Mouse (Mus musculus) liver, embryonic 11.5 days (tissue): ENCODE measurements around the gene Etv1. TPM values are rescaled to one million over a fixed set of nuclear protein-coding genes. Genes with fewer than 3 reads are reported as not detected.

ENCODE experiments used
- ATAC-seq: fragments of 200-750 bp; cut with Nextera tagmentation; replicated peaks from 2 replicates; pipeline ENCODE4 v1.8.0; 2017; ENCODE audit warnings: moderate number of reproducible peaks, mild to moderate bottlenecking, moderate TSS enrichment, moderate library complexity; ENCODE audit not compliant: low FRiP score
- DNase-seq: peaks from one replicate; pipeline ENCODE4 v3.0.0-alpha.2; 2017; ENCODE audit warnings: low spot score
- H3K27ac ChIP-seq: fragments of 300-500 bp; sonication (generic); 2 replicates; pipeline ENCODE4 v1.5.1; 2014; ENCODE audit warnings: mild to moderate bottlenecking, low read depth, low read length, control low read depth
- H3K27me3 ChIP-seq: fragments of 300-500 bp; sonication (generic); replicated peaks from 2 replicates; pipeline ENCODE4 v1.6.1; 2014; ENCODE audit warnings: low read length, mixed read lengths; ENCODE audit not compliant: control insufficient read depth, insufficient read depth
- H3K36me3 ChIP-seq: fragments of 300-500 bp; sonication (generic); 2 replicates; pipeline ENCODE4 v1.6.1; 2014; ENCODE audit warnings: mild to moderate bottlenecking, low read length, moderate library complexity, mixed read lengths; ENCODE audit not compliant: control insufficient read depth, insufficient read depth
- H3K4me1 ChIP-seq: fragments of 300-500 bp; sonication (generic); replicated peaks from 2 replicates; pipeline ENCODE4 v1.6.1; 2014; ENCODE audit warnings: low read length, mixed read lengths; ENCODE audit not compliant: control insufficient read depth, insufficient read depth
- H3K4me2 ChIP-seq: fragments of 300-500 bp; sonication (generic); 2 replicates; pipeline ENCODE4 v1.6.1; 2014; ENCODE audit warnings: mild to moderate bottlenecking, control low read depth, moderate library complexity
- H3K4me3 ChIP-seq: fragments of 300-500 bp; sonication (generic); 2 replicates; pipeline ENCODE4 v1.5.1; 2014; ENCODE audit warnings: low read depth, low read length, control low read depth
- H3K9ac ChIP-seq: fragments of 300-500 bp; sonication (generic); 2 replicates; pipeline ENCODE4 v1.6.1; 2014; ENCODE audit warnings: low read depth, low read length, control low read depth
- H3K9me3 ChIP-seq: fragments of 300-500 bp; sonication (generic); 2 replicates; pipeline ENCODE4 v1.6.1; 2016; ENCODE audit warnings: low read length, inconsistent platforms, mixed read lengths; ENCODE audit not compliant: control insufficient read depth
- WGBS: fragments of 180-500 bp; shearing (Covaris S2); extraction: QIAGEN DNeasy Blood & Tissue Kit; methylation state at CpG from one replicate; pipeline ENCODE4 v1.1.7; 2014; 5-methylcytosine and 5-hydroxymethylcytosine counted together
- polyA plus RNA-seq: library from polyadenylated mRNA; unstranded; fragments of >200 nt; fragmentation: Nextera tagmentation; extraction: Ambion mirVana; gene quantifications from 2 replicates; pipeline ENCODE4 v1.2.1, GENCODE M21; 2014

The Etv1 gene
- polyA plus RNA-seq, 1 experiment from 2014 or later: 4.9 TPM

- Histone ChIP-seq H3K36me3 (no peaks in the 10 kb centered on the region), H3K9ac (no peak overlapping the region), H3K9me3 (no peaks in the 10 kb centered on the region), H3K4me1 (no peaks in the 10 kb centered on the region), H3K4me2 (no peak overlapping the region), H3K4me3 (no peak overlapping the region), H3K27me3 (no peaks in the 10 kb centered on the region), H3K27ac (no peak overlapping the region)
- no peak for DNase-seq
- WGBS: 76% methylated on average over 2 of the region's 2 CpGs
- ATAC-seq: no peak
These were observed 14.5 kb downstream of the Etv1 start for GRCm38 (mm10) chr12:38793697-38794096.

DNA sequence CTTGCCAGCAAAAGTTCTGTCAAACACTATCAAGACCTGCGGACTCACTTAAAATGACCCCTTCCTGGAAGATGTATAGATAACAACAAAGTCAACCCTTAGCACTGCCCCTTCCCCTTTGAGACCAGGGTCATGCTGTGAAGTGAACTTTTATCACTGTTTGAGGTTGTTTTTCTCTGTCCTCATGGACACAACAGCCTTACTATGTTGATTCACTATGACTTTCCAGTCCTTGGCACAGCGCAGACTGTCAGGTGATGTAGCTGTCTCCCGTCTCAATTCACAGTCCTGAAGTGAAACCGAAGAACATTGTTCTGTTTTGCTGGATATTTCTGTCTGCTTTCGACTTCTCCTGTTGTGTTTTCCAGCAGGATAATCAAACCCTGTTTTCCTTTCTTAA is 27.9 kb downstream of the Etv1 start:
- Histone ChIP-seq H3K4me1 (no peaks in the 10 kb centered on the region), H3K36me3 (no peaks in the 10 kb centered on the region), H3K4me2 (no peak overlapping the region), H3K27ac (no peak overlapping the region), H3K27me3 (no peaks in the 10 kb centered on the region), H3K9ac (no peak overlapping the region), H3K4me3 (no peak overlapping the region), H3K9me3 (no peaks in the 10 kb centered on the region)
- 71% methylated on average over 5 of the region's 5 CpGs for WGBS
- no peak for DNase-seq
- no peak for ATAC-seq

DNA sequence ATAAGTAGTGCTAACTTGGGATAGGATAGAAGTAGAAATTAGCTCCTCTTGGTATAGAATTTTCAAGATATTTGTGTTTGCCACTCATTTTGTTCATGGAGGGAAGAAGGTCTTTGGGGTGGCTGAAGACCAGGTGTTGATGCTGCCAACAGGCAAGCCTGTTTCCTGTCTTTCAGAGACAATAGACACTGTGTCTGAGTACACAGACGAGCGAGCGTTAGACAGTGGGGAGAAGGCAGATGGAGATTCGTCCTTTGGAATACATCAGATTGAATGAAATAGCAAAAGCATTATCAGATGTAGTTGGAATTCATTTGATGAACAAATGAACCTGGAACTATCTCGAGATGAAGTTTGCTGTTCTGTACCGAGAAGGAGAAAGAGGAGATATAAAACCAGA is 33.2 kb downstream of the Etv1 start:
- no peak for DNase-seq
- H3K4me3 ChIP-seq: no peak overlapping the region
- no peaks in the 10 kb centered on the region for H3K27me3 ChIP-seq
- no peak overlapping the region for H3K27ac ChIP-seq
- H3K9ac ChIP-seq: no peak overlapping the region
- H3K36me3 ChIP-seq: no peaks in the 10 kb centered on the region
- WGBS: 71% methylated on average over 6 of the region's 6 CpGs
- H3K4me2 ChIP-seq: no peak overlapping the region
- H3K4me1 ChIP-seq: no peaks in the 10 kb centered on the region
- no peak for ATAC-seq
- H3K9me3 ChIP-seq: no peaks in the 10 kb centered on the region

DNA sequence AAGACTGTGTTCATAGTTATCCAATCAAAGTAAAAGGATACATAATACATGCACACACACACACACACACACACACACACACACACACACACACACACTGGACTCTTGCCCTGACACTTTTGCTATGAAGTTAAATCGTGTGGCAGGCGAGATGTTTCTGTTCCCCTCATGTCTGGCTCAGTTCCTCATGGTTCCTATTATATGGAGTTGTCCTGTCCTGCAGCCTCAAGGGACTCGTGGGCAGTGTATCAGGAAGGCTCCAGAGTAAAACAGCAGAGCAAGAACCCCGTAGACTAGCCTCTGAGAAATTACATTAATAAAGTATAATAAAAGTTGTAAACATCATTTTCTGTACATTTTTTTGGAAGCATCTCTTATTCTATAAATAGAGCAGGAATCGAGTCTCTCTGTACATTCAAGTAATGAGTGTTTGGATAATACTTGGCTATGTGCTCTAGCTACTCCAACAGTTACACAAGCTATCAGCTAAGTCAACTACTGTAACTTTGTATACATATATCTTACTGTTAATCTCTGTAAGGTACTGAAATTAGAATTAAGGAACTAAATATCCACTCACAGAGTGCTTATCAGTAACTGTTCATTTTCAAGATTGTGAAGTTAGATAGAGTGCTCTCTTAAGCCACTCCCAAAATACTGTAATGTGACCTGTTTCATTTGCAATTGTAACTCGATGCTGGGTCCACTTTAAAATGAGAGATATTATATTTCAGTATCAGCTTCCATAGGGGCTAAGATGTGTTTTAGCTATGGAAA is 35.0 kb downstream of the Etv1 start:
- no peak overlapping the region for H3K9ac ChIP-seq
- no peak overlapping the region for H3K4me3 ChIP-seq
- 80% methylated on average over 6 of the region's 6 CpGs for WGBS
- no peak for ATAC-seq
- H3K27ac ChIP-seq: no peak overlapping the region
- DNase-seq: no peak
- H3K4me2 ChIP-seq: no peak overlapping the region
- no peaks in the 10 kb centered on the region for H3K4me1 ChIP-seq
- no peaks in the 10 kb centered on the region for H3K36me3 ChIP-seq
- no peaks in the 10 kb centered on the region for H3K9me3 ChIP-seq
- no peaks in the 10 kb centered on the region for H3K27me3 ChIP-seq

- Histone ChIP-seq H3K4me3 (no peak overlapping the region), H3K27me3 (no peaks in the 10 kb centered on the region), H3K36me3 (no peaks in the 10 kb centered on the region), H3K4me2 (no peak overlapping the region), H3K9me3 (no peaks in the 10 kb centered on the region), H3K4me1 (no peaks in the 10 kb centered on the region), H3K9ac (no peak overlapping the region), H3K27ac (no peak overlapping the region)
- DNase-seq (no peak), ATAC-seq (no peak)
- 85% methylated on average over 3 of the region's 3 CpGs for WGBS
These were observed 37.1 kb downstream of the Etv1 start for GRCm38 (mm10) chr12:38816235-38816634.

DNA sequence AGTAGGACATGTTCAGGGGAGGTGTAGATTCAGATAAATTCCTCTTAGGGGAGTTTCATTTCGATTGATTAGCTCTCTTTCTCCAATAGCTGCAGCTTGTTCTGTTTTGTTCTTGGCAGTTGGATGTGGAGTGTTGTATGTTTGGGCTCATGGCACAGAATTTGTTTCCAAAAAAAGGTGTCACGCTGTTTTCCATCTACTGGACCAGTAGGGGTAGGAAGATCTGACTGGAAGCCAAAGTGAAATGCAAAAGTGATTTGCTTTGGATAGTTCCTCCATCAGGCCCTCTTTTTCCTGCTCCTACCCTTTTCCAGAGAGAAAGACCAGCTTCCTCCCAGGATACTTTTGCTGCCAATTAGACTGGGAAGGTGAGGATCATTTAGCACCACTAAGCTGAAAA is 39.1 kb downstream of the Etv1 start:
- Histone ChIP-seq H3K27me3 (no peaks in the 10 kb centered on the region), H3K27ac (no peak overlapping the region), H3K4me3 (no peak overlapping the region), H3K4me2 (no peak overlapping the region), H3K4me1 (no peaks in the 10 kb centered on the region), H3K36me3 (no peaks in the 10 kb centered on the region), H3K9ac (no peak overlapping the region), H3K9me3 (no peaks in the 10 kb centered on the region)
- ATAC-seq (no peak), DNase-seq (no peak)
- 74% methylated on average over 2 of the region's 2 CpGs for WGBS

DNA sequence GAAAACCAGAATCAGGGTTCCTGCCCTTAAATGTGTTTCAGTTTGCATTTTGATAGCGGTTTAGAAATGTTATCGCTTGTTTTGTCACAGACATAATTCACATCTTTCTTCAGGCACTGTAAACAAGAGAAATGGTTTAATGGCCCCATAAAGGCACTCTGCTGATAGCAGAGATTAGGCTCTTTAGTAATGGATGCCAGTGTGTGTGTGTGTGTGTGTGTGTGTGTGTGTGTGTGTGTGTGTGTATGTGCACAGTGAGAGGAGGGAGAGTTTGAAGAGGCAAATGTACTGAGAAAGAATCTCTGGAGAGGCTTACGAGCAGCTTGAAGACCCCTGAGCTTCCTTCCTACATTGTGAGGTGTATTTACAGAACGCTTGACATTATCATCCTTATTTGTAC is 41.5 kb downstream of the Etv1 start:
- no peak overlapping the region for H3K9ac ChIP-seq
- no peaks in the 10 kb centered on the region for H3K4me1 ChIP-seq
- H3K27ac ChIP-seq: no peak overlapping the region
- no peaks in the 10 kb centered on the region for H3K27me3 ChIP-seq
- ATAC-seq: no peak
- H3K36me3 ChIP-seq: no peaks in the 10 kb centered on the region
- WGBS: 59% methylated on average over 4 of the region's 4 CpGs
- H3K4me3 ChIP-seq: no peak overlapping the region
- no peak for DNase-seq
- H3K4me2 ChIP-seq: no peak overlapping the region
- H3K9me3 ChIP-seq: no peaks in the 10 kb centered on the region

DNA sequence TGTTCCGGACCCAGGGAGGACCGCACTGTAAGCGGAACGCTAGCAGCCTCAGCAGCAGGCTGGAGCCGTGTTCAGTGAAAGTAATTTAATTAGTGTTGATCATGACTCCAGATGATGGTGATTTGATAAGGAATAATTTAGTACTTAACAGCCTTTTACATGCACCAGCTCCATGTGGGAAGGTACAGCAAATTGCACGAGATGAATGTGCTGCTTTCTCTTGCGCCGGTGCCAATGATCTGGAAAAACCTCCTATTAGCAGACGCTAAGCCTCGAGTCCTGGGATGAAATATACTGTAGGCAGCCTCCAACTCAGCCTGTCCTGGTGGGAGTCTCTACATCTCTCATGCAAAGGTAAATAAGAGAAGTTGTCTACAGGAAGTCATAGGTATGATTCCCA is 45.2 kb downstream of the Etv1 start:
- H3K27me3 ChIP-seq: no peaks in the 10 kb centered on the region
- no peak overlapping the region for H3K4me2 ChIP-seq
- no peak overlapping the region for H3K4me3 ChIP-seq
- no peaks in the 10 kb centered on the region for H3K4me1 ChIP-seq
- H3K9me3 ChIP-seq: no peaks in the 10 kb centered on the region
- 91% methylated on average over 10 of the region's 10 CpGs for WGBS
- no peak overlapping the region for H3K9ac ChIP-seq
- H3K27ac ChIP-seq: no peak overlapping the region
- no peaks in the 10 kb centered on the region for H3K36me3 ChIP-seq
- ATAC-seq: no peak
- DNase-seq: no peak

- no peak for DNase-seq
- Histone ChIP-seq H3K4me2 (no peak overlapping the region), H3K9ac (no peak overlapping the region), H3K27me3 (no peaks in the 10 kb centered on the region), H3K36me3 (no peaks in the 10 kb centered on the region), H3K4me1 (no peaks in the 10 kb centered on the region), H3K27ac (no peak overlapping the region), H3K4me3 (no peak overlapping the region), H3K9me3 (no peaks in the 10 kb centered on the region)
- 93% methylated on average over 10 of the region's 10 CpGs for WGBS
- no peak for ATAC-seq
These were observed 53.8 kb downstream of the Etv1 start for GRCm38 (mm10) chr12:38832981-38833380.
